Mouse (Mus musculus): ENCODE measurements around the gene Rpl19. TPM values are rescaled to one million over a fixed set of nuclear protein-coding genes. Genes with fewer than 3 reads are reported as not detected.

The Rpl19 gene
- polyA plus RNA-seq, 1 experiment from 2014 or later, result 1,244 TPM

DNA sequence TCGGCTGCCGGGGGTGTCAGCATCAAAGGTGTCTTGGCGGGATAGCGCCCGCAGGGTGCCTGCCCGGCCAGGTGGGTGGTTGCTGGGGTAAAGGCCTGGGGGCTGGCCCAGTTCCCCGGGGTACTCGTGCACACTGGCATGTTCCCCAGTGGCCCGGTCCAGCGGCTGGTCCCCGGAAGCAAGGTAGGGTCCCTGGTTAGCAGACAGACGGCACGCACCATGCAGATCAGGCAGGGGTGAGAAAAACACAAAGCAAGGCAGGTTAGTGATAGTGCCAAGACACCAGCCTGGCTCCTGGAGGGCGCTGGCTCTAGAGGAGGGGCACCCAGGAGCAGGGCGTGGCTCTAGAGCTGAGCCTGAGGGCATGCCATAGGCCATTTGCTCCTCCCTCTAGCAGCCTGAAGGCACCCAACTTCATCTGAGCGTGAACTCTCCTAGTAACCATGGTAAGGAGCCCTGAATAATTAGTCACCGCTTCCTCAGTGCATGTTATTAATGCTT is 23.3 kb upstream of the Rpl19 start:
- Histone ChIP-seq H3K27me3 (ENCODE audit: control insufficient read depth, insufficient read depth, low read length) (peaks cover 12% of the 10 kb centered on the region), H3K4me2 (ENCODE audit: low read depth, severe bottlenecking) (peak overlapping the region; percentile 27; the same call in 1 of the 2 replicates), H3K9me3 (ENCODE audit: control insufficient read depth, low read length) (no peaks in the 10 kb centered on the region), H3K27ac (replicated peaks; ENCODE audit: low read depth, low read length) (no peak overlapping the region), H3K4me1 (ENCODE audit: control insufficient read depth, insufficient read depth, low read length) (peaks cover 18% of the 10 kb centered on the region), H3K9ac (ENCODE audit: low read length) (no peak overlapping the region), H3K4me3 (ENCODE audit: low read depth, low read length) (peak overlapping the region; percentile 5; the same call in 1 of the 2 replicates), H3K36me3 (ENCODE audit: control insufficient read depth, insufficient read depth, low read length) (no peaks in the 10 kb centered on the region)
- DNase-seq (ENCODE audit: low spot score) (no peak), ATAC-seq (ENCODE audit: insufficient number of reproducible peaks, low FRiP score, low TSS enrichment, low read depth) (peak; percentile 44; the same call in 1 of the 2 replicates)
- 23% methylated on average over 17 of the region's 17 CpGs for WGBS

DNA sequence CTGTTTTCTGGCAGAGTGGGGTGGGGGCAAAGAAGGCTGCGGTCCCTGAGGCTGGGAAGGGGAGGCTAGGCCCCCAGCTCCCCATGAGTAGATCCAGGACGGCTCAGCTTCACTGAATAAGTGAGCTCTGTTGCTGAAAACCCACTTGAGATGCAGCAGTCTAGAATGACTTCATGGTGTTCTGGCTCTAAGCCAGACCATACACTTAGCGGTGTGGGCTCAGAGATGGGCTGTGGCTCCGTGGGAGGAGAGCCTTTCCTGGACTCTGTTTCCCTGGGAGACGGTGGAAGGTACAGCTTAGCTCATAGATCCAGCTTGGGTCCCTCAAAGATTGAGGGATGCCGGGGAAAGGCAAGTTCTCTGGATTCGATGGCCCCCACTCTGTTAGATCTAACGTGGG is 22.3 kb upstream of the Rpl19 start:
- no peaks in the 10 kb centered on the region for H3K36me3 ChIP-seq (ENCODE audit: control insufficient read depth, insufficient read depth, low read length)
- H3K27me3 ChIP-seq (ENCODE audit: control insufficient read depth, insufficient read depth, low read length), result peaks cover 12% of the 10 kb centered on the region

DNA sequence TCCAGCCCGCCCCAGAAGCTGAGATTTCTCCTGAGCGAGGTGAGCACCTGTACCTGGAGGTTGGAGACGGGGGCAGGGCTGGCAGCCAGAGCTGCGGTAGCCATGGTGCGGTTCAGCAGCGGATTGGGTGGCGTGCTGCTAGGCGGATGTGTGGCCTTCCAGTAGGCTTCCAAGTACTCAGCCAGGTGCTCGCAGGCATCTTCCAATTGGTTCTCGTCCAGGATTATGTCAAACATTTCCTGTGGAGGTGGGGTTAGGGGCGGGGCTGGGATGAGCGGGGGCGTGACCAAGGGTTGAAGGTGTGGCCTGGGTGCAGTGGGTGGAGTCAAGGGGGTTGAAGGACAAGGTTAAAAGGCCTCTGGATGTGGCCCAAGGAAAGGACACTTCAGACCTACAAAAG is 21.4 kb upstream of the Rpl19 start:
- Histone ChIP-seq H3K27ac (replicated peaks; ENCODE audit: low read depth, low read length) (no peak overlapping the region), H3K27me3 (ENCODE audit: control insufficient read depth, insufficient read depth, low read length) (peaks cover 12% of the 10 kb centered on the region), H3K9ac (ENCODE audit: low read length) (no peak overlapping the region), H3K4me2 (ENCODE audit: low read depth, severe bottlenecking) (no peak overlapping the region), H3K4me3 (ENCODE audit: low read depth, low read length) (no peak overlapping the region), H3K9me3 (ENCODE audit: control insufficient read depth, low read length) (no peaks in the 10 kb centered on the region), H3K36me3 (ENCODE audit: control insufficient read depth, insufficient read depth, low read length) (no peaks in the 10 kb centered on the region; the same call in 1 of the 2 replicates), H3K4me1 (ENCODE audit: control insufficient read depth, insufficient read depth, low read length) (peaks cover 18% of the 10 kb centered on the region)
- WGBS, result 27% methylated on average over 13 of the region's 13 CpGs
- ATAC-seq (ENCODE audit: insufficient number of reproducible peaks, low FRiP score, low TSS enrichment, low read depth), result no peak
- no peak for DNase-seq (ENCODE audit: low spot score)

More for the DNA sequence above, 22.3 kb upstream of the Rpl19 start:
- no peaks in the 10 kb centered on the region for H3K9me3 ChIP-seq (ENCODE audit: control insufficient read depth, low read length)
- no peak overlapping the region; the same call in 1 of the 2 replicates for H3K9ac ChIP-seq (ENCODE audit: low read length)
- no peak for DNase-seq (ENCODE audit: low spot score)
- no peak overlapping the region for H3K4me3 ChIP-seq (ENCODE audit: low read depth, low read length)
- 87% methylated on average over 8 of the region's 8 CpGs for WGBS
- peaks cover 18% of the 10 kb centered on the region for H3K4me1 ChIP-seq (ENCODE audit: control insufficient read depth, insufficient read depth, low read length)
- H3K27ac ChIP-seq (replicated peaks; ENCODE audit: low read depth, low read length), result no peak overlapping the region
- no peak for ATAC-seq (ENCODE audit: insufficient number of reproducible peaks, low FRiP score, low TSS enrichment, low read depth)
- no peak overlapping the region for H3K4me2 ChIP-seq (ENCODE audit: low read depth, severe bottlenecking)

DNA sequence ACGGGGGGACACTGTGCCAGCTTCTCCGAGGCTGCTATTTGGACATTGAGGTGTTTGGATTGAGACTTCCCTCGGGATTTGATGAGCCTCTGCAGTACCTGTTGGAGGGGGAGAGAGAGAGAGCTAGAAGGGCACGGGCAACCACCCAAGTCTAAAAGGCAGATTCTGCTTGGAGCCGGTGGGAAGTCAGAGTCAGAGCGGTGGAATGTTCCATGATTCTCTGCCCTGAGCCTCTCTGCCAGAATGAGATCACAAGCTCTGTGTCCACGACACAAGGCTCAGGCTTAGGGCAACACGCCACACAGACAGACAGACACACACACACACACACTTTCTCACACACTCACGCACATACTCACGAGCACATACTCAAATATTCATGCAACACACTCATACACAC is 20.8 kb upstream of the Rpl19 start:
- peaks cover 9% of the 10 kb centered on the region for H3K27me3 ChIP-seq (ENCODE audit: control insufficient read depth, insufficient read depth, low read length)
- no peaks in the 10 kb centered on the region; the same call in 1 of the 2 replicates for H3K36me3 ChIP-seq (ENCODE audit: control insufficient read depth, insufficient read depth, low read length)
- H3K4me3 ChIP-seq (ENCODE audit: low read depth, low read length), result no peak overlapping the region
- DNase-seq (ENCODE audit: low spot score) (no peak), ATAC-seq (ENCODE audit: insufficient number of reproducible peaks, low FRiP score, low TSS enrichment, low read depth) (no peak)
- WGBS, result 83% methylated on average over 10 of the region's 10 CpGs
- H3K9ac ChIP-seq (ENCODE audit: low read length), result no peak overlapping the region
- peaks cover 15% of the 10 kb centered on the region for H3K4me1 ChIP-seq (ENCODE audit: control insufficient read depth, insufficient read depth, low read length)
- no peak overlapping the region for H3K27ac ChIP-seq (replicated peaks; ENCODE audit: low read depth, low read length)
- no peak overlapping the region for H3K4me2 ChIP-seq (ENCODE audit: low read depth, severe bottlenecking)
- no peaks in the 10 kb centered on the region for H3K9me3 ChIP-seq (ENCODE audit: control insufficient read depth, low read length)

DNA sequence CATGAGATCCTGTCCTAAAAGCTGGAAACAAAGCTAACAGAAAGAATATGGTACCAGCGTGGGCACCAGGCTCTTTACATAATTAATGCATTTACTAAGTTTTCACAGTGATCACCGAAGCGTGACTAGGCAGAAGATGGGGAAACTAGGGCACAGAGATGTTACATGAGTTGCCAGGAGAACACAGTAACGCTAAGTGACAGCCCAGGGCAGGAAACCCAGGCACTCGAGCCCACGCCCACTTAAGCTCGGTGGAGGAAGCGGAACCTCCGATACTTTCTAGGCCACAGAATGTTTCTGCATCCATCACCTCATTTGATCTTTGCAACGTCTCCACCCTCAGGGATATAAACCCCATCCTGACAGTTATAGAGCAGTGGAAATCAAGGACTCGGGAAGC is 18.4 kb upstream of the Rpl19 start:
- Histone ChIP-seq H3K4me2 (ENCODE audit: low read depth, severe bottlenecking) (no peak overlapping the region), H3K4me1 (ENCODE audit: control insufficient read depth, insufficient read depth, low read length) (peaks cover under 1% of the 10 kb centered on the region; the same call in 1 of the 2 replicates), H3K27me3 (ENCODE audit: control insufficient read depth, insufficient read depth, low read length) (no peaks in the 10 kb centered on the region), H3K36me3 (ENCODE audit: control insufficient read depth, insufficient read depth, low read length) (no peaks in the 10 kb centered on the region; the same call in 1 of the 2 replicates), H3K9me3 (ENCODE audit: control insufficient read depth, low read length) (no peaks in the 10 kb centered on the region), H3K27ac (replicated peaks; ENCODE audit: low read depth, low read length) (no peak overlapping the region), H3K4me3 (ENCODE audit: low read depth, low read length) (no peak overlapping the region), H3K9ac (ENCODE audit: low read length) (no peak overlapping the region)
- ATAC-seq (ENCODE audit: insufficient number of reproducible peaks, low FRiP score, low TSS enrichment, low read depth) (no peak), DNase-seq (ENCODE audit: low spot score) (no peak)
- 84% methylated on average over 11 of the region's 11 CpGs for WGBS

DNA sequence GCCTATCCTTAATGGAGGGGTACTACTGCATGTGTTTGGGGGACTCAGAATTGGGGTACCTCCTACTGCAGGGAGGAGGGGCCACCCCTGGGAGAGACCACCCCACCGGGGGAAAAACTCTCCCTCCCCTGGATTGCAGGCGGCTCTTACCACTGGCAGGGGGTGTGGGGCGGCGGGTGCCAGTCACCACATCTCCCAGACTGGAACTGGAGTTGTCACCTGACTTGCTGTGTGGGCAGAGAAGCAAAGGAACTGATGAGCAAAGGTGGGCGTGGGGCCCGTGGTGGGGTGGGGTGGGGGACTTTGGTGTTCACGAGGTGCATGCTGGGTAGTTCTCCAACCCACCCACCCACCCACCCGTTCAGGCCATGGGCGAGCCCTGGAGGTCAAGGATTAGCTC is 14.8 kb upstream of the Rpl19 start:
- Histone ChIP-seq H3K9me3 (ENCODE audit: control insufficient read depth, low read length) (no peaks in the 10 kb centered on the region), H3K36me3 (ENCODE audit: control insufficient read depth, insufficient read depth, low read length) (peaks cover 2% of the 10 kb centered on the region; the same call in 1 of the 2 replicates), H3K9ac (ENCODE audit: low read length) (no peak overlapping the region), H3K27me3 (ENCODE audit: control insufficient read depth, insufficient read depth, low read length) (no peaks in the 10 kb centered on the region), H3K27ac (replicated peaks; ENCODE audit: low read depth, low read length) (no peak overlapping the region), H3K4me3 (ENCODE audit: low read depth, low read length) (no peak overlapping the region), H3K4me2 (ENCODE audit: low read depth, severe bottlenecking) (no peak overlapping the region), H3K4me1 (ENCODE audit: control insufficient read depth, insufficient read depth, low read length) (no peaks in the 10 kb centered on the region)
- ATAC-seq (ENCODE audit: insufficient number of reproducible peaks, low FRiP score, low TSS enrichment, low read depth), result no peak
- no peak for DNase-seq (ENCODE audit: low spot score)
- 61% methylated on average over 9 of the region's 9 CpGs for WGBS

DNA sequence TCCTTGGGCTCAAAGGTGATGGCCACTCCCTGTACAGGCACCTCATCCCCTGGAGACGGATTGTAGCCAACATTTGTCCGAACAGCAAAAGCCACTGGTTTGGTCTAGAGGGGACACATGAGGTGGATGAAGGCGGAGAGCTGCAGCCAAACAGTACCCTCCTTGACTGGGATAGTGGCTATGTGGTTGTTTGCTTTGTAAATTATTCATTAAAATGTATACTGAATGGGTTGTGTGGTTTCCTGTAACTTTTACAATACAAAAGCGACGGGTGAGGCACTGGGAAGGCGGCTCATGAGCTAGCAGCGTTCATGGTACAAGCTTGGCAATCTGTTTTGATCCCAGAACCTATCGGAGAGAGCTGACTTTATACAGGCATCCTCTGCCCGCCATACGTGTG is 13.7 kb upstream of the Rpl19 start:
- H3K27me3 ChIP-seq (ENCODE audit: control insufficient read depth, insufficient read depth, low read length), result no peaks in the 10 kb centered on the region
- 81% methylated on average over 10 of the region's 10 CpGs for WGBS

DNA sequence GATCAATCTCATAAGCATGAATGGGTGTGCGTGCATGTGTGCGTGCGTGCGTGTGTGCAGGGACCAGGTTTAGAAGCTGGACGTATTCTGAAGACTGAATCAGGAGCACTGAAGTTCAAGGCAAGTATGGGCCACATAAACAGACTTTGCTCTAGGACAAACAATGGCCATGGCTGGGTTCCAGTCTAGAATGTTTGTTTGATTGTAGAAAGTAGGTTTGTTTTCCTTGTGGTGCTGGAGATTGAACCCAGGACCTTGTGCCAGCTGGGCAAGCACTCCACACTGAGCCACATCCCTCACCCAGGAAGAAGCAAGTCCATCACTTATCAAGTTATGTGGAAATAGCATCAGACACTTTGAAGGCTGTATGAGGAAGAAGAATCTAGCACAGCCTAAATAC is 10.3 kb upstream of the Rpl19 start:
- Histone ChIP-seq H3K4me1 (ENCODE audit: control insufficient read depth, insufficient read depth, low read length) (peaks cover 10% of the 10 kb centered on the region), H3K36me3 (ENCODE audit: control insufficient read depth, insufficient read depth, low read length) (peaks cover 2% of the 10 kb centered on the region; the same call in 1 of the 2 replicates), H3K4me3 (ENCODE audit: low read depth, low read length) (no peak overlapping the region), H3K9ac (ENCODE audit: low read length) (no peak overlapping the region), H3K27me3 (ENCODE audit: control insufficient read depth, insufficient read depth, low read length) (no peaks in the 10 kb centered on the region), H3K4me2 (ENCODE audit: low read depth, severe bottlenecking) (no peak overlapping the region), H3K9me3 (ENCODE audit: control insufficient read depth, low read length) (no peaks in the 10 kb centered on the region), H3K27ac (replicated peaks; ENCODE audit: low read depth, low read length) (no peak overlapping the region)
- DNase-seq (ENCODE audit: low spot score), result no peak
- no peak for ATAC-seq (ENCODE audit: insufficient number of reproducible peaks, low FRiP score, low TSS enrichment, low read depth)
- WGBS, result 95% methylated on average over 5 of the region's 5 CpGs

More for the DNA sequence above, 13.7 kb upstream of the Rpl19 start:
- peaks cover 2% of the 10 kb centered on the region; the same call in 1 of the 2 replicates for H3K36me3 ChIP-seq (ENCODE audit: control insufficient read depth, insufficient read depth, low read length)
- H3K27ac ChIP-seq (replicated peaks; ENCODE audit: low read depth, low read length), result no peak overlapping the region
- H3K4me2 ChIP-seq (ENCODE audit: low read depth, severe bottlenecking), result no peak overlapping the region
- no peaks in the 10 kb centered on the region for H3K4me1 ChIP-seq (ENCODE audit: control insufficient read depth, insufficient read depth, low read length)
- no peaks in the 10 kb centered on the region for H3K9me3 ChIP-seq (ENCODE audit: control insufficient read depth, low read length)
- ATAC-seq (ENCODE audit: insufficient number of reproducible peaks, low FRiP score, low TSS enrichment, low read depth), result no peak
- no peak overlapping the region for H3K4me3 ChIP-seq (ENCODE audit: low read depth, low read length)
- no peak overlapping the region; the same call in 1 of the 2 replicates for H3K9ac ChIP-seq (ENCODE audit: low read length)
- no peak for DNase-seq (ENCODE audit: low spot score)

DNA sequence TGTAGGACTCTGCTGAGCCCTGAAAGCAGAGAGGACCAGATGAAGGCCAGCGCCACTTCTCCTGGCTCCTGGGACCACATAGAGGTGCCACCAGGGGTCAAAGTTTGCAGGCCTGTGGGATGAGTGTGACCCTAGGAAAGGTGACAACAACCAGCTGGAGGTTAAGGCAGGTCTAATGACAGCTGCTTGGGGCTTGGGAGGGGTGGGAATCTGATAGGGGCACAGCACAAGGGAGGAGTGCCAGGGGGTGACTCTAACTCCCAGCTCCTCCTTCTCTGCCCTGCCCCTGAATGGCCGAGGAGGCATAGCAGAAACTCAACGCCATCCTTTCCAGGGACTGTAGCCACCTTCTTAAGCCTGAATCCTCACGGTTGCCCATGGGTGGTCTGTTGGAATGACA is 9.7 kb upstream of the Rpl19 start:
- no peak for DNase-seq (ENCODE audit: low spot score)
- Histone ChIP-seq H3K4me2 (ENCODE audit: low read depth, severe bottlenecking) (no peak overlapping the region), H3K36me3 (ENCODE audit: control insufficient read depth, insufficient read depth, low read length) (peaks cover 2% of the 10 kb centered on the region; the same call in 1 of the 2 replicates), H3K4me3 (ENCODE audit: low read depth, low read length) (no peak overlapping the region), H3K27ac (replicated peaks; ENCODE audit: low read depth, low read length) (no peak overlapping the region), H3K9ac (ENCODE audit: low read length) (no peak overlapping the region), H3K9me3 (ENCODE audit: control insufficient read depth, low read length) (no peaks in the 10 kb centered on the region), H3K4me1 (ENCODE audit: control insufficient read depth, insufficient read depth, low read length) (peaks cover 15% of the 10 kb centered on the region), H3K27me3 (ENCODE audit: control insufficient read depth, insufficient read depth, low read length) (no peaks in the 10 kb centered on the region)
- no peak for ATAC-seq (ENCODE audit: insufficient number of reproducible peaks, low FRiP score, low TSS enrichment, low read depth)
- WGBS, result 61% methylated on average over 4 of the region's 4 CpGs

Measured in limb, embryonic 11.5 days (tissue).